Mouse (Mus musculus): ENCODE results near the gene Med20. TPM values are rescaled to one million over a fixed set of nuclear protein-coding genes. Genes with fewer than 3 reads are reported as not detected.
"Not testable (repeated sequence)": the region's sequence is repeated elsewhere in the genome, so short reads cannot be mapped to it uniquely, and the experiment has no call there.

The Med20 gene
- total RNA-seq, 2 experiments from 2014 or later: 15.8 to 17.8 TPM

DNA sequence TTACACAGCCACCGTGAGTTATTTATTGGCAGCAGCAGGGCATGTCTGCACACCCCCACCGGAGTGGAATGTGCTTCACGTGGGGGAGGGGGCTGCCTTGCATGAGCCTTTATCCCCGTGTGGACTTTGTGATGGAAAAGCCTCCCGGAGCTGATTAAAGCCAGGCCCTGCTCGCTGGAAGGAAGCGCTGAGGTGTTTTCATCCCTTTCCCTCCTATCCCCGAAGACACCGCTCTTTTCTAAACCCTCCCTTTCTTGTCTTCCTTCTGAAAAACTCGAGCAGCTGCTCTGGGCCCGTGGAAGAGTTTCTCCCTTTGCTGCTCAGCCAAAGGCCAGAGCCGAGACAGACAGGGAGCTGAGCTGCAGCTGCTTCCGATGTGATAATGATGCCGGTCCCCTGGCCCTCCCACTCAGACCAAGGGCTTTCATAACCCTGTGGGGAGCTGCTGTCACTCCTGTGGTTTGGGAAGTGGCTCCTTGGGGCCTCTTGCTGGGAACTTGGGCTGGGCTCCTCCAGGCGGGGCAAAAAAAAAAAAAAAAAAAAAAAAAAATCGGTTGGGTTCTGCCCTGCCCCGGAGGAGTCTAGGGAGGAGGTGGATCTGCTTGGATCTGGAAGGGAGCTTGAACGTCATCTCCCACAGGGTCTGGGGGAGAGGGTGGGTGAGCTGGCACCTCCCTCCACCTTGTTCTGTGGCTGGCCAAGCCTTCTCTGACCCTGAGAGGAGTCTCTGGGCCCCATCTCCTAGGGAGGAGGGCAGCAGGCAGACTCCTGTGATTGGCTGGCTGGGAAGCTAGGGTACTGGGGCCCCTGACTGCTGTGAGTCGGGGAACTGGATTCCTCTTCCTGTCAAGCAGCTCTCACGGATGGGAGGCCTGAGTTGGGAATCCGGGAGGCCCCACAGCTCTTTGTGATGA is 15.9 kb upstream of the Med20 start:
- DNase-seq: peak; percentile 59 to 64

GRCm38 (mm10) chr17:47596162-47596838 is 15.1 kb upstream of the Med20 start:
- DNase-seq: no peak
- intact Hi-C loops (cut with DNase I): loop anchor here (2.0 kb wide), 1 partner anchor 15 kb away; the partner anchor contains the start of genes Bysl, Gm20517 and Med20

More for the DNA sequence above, 15.9 kb upstream of the Med20 start:
- intact Hi-C loops (cut with DNase I): loop anchor here (2.0 kb wide), 1 partner anchor 15 kb away; the partner anchor contains the start of genes Bysl, Gm20517 and Med20

DNA sequence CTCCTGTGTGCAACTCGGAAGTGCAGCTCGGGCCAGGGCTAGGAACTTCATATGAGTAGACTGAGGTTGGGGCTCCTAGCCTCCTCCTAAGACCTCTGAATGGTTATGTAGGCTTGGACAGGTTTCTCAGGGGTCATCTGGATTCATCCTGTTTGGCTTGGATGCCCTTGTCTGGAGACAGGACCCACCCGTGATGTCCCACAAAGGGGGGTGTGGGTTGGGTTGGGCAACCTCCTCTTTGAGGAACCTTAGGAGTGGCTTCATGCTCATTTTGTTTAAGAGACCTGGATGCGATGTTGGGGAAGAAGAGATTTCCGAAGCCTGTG is 14.6 kb upstream of the Med20 start:
- peak in 1 of 2 experiments; percentile 26 for DNase-seq
- intact Hi-C loops (cut with DNase I): loop anchor here (2.0 kb wide), 1 partner anchor 14 kb away; the partner anchor contains the start of genes Bysl, Gm20517 and Med20

DNA sequence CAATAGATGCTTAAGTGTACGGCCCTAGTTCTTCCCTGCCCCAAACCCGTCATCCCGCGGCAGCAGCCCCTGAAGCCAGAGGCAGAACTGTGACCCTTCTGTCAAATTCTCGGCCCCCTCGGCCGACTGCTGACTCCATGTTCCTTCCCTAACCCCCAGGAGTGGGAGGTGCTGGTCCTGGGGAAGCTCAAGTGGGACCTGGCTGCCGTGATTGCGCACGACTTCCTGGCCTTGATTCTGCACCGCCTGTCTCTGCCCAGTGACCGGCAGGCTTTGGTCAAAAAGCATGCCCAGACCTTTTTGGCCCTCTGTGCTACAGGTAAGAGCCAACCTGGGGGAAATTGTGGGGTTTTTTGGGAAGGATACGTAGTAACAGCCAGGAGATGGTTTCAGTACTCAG is 14.1 kb upstream of the Med20 start:
- peak in 1 of 2 experiments; percentile 19 for DNase-seq
- intact Hi-C loops (cut with DNase I): loop anchor here (2.0 kb wide), 1 partner anchor 14 kb away; the partner anchor contains the start of genes Bysl, Gm20517 and Med20

DNA sequence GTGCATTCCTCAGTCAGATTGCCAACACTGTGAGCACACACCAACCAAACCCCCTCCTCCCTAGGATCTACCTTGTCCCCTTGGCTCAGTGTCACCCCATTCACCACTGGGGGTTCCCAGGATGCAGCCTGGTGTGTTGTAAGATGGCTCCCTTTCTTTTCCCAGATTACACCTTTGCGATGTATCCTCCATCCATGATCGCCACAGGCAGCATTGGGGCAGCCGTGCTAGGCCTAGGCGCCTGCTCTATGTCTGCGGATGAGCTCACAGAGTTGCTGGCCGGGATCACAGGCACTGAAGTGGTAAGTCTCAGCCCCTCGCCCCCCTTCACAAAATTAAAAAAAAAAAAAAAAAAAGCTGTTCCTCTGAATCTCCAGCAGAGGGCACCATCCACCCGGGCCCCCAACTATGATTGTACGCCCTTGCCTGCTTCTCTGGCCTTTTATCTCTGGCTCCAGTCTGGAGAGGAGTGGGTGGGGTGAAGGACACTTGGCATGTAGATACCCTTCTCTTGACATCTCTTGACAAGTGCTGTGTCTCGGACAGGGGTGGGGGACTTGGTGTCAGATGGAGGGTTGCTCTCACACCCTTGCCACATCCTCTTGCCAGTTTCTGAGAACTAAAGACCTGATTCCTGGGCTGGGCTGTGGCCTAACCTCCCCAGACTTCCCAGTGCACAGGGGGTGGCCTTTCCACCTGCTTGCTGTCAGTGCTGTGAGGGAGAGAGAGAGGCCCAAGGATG is 13.4 kb upstream of the Med20 start:
- intact Hi-C loops (cut with DNase I): loop anchor here (2.0 kb wide), 1 partner anchor 13 kb away; the partner anchor contains the start of genes Bysl, Gm20517 and Med20

GRCm38 (mm10) chr17:47598580-47599304 is 12.6 kb upstream of the Med20 start:
- peak in 1 of 2 experiments; percentile 13 for DNase-seq
- intact Hi-C loops (cut with DNase I): not testable (repeated sequence)

More for the DNA sequence above, 13.4 kb upstream of the Med20 start:
- DNase-seq: peak in 1 of 2 experiments; percentile 42

DNA sequence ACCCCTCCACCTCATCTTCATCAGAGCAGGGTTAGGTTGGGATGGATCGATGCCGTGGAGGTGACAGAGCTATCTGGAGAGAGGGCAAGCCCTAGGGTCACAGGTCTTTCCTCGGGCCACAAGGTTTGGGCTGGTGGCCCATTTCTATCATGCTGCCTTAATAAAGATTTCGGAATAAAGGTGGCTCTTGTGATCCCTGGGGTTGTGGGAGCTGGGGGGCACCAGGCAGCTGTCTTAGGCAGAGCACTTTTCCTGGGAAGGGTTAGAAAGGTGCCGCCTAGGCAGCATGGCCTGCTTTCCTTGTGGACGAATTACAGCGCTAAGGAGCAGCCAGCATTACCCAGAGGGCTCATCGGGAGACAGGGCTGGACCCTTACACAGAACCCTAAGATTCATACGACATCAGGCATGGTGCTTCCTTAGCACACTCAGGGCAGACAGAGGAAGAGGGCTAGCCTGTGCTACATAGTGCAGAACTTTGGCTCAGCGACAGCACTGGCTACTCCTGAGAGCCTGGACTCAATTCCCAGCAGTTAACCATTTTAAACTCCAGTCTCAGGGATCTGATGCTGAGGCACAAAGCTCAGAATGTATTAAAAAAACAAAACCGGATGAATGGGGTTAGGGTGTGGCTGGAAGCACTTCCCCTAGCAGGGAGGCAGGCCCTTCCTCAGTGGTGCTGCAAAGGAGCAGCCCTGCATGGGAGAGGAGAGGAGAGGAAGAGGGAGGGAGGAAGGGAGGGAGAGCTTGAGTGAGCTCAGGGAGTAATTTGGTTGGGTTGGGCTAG is 11.7 kb upstream of the Med20 start:
- peak in 1 of 2 experiments; percentile 27 for DNase-seq
- intact Hi-C loops (cut with DNase I): no loop called here

DNA sequence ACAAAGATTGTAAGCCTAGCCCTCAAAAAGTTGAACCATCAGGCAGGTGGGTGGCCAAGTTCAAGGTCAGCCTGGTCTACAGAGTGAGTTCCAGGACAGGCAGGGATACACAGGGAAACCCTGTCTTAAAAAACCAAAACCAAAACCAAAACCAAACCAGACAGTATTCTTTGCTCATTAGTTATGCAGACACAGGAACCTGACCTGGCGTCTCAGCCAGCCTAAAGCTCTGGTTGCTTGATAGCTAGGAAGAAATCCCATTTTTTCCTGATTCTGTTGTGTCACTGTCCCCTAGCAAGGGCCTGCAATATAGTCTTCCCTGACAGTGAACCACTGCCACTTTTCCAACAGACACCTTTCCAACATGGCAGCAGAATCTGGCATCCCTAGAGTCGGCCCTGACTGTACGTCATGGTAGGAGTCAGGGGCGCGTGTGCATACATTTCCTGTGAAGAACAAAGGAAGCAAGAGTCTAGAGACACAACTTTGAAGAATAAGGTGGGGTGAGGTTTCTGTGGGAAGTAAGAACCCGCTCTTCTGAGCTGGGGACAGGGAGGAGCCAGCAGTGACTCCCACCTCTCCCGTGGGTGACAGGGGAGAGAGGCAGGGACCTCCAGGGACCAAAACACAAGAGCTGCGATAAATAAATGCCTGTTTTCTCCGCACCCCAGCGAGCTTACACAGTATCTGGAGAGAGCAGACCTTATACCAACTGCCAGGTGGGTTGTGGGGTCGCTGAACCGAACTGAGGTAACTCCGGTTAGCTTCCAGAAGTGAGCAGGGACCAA is 10.6 kb upstream of the Med20 start:
- DNase-seq: no peak
- intact Hi-C loops (cut with DNase I): no loop called here

DNA sequence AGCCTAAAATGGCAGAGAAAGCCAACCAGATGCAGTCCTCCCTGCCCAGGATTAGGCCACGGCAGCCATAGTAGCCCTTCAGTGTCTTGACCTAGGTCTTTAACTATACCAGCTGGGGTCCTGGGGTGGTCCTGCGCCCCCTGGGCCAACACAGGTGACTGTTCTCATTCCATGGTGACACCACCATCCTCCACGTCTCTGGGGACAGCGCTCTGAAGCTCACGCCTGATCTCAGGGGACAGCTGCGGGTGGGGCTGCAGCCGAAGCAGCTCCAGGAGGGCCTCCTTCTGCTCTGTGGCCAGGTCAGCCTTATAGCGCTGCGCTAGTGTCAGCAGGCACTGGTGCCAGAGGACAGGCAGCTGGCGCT is 10.0 kb upstream of the Med20 start:
- intact Hi-C loops (cut with DNase I): no loop called here
- no peak for DNase-seq

DNA sequence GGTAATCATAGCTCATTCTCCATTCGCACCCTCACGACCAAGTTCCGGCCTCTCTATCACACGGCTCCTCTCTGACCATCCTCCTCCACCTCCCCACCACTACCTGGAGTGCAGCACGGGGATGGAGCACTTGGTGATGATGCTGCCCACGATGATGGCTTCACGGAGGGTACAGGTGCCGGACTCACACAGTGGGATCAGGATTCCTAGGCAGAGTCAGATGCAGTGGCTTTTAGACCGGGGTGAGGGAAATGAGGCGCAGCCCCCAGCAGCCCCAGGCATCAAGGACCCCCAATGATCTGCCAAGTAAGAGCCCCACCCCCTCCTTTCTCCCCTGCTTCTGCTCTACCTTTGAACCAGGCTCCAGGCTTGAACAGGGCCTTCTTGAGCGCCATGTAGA is 9.1 kb upstream of the Med20 start:
- no peak for DNase-seq
- intact Hi-C loops (cut with DNase I): no loop called here

DNA sequence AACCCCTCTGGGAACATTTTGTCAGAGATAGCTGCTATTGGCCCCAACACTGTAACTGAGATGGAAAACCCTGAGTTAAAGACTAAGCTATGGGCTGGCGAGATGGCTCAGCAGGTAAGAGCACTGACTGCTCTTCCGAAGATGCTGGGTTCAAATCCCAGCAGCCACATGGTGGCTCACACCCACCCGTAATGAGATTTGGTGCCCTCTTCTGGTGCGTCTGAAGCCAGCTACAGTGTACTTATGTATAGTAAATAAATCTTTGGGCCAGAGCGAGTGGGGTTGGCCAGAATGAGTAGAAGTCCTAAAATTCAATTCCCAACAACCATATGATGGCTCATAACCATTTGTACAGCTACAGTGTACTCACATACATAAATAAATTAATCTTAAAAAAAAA is 5.2 kb upstream of the Med20 start:
- DNase-seq: no peak

DNA sequence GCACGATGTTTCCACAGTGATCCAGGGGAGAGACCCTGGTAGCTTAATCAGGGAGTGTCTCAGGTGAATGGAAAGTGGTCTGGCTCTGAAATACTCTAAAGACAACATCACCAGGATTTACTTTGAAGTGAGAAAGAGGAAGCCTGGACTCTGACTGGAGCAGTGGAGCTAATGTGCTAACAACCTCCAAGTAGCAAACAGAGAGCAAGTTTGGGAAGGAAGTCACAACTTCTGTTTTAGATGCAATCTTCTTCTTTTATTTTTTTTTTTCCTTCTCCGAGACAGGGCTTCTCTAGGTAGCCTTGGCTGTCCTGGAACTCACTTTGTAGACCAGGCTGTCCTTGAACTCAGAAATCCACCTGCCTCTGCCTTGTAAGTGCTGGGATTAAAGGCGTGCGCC is 2.2 kb upstream of the Med20 start:
- intact Hi-C loops (cut with DNase I): no loop called here

More for the DNA sequence above, 5.2 kb upstream of the Med20 start:
- intact Hi-C loops (cut with DNase I): no loop called here

DNA sequence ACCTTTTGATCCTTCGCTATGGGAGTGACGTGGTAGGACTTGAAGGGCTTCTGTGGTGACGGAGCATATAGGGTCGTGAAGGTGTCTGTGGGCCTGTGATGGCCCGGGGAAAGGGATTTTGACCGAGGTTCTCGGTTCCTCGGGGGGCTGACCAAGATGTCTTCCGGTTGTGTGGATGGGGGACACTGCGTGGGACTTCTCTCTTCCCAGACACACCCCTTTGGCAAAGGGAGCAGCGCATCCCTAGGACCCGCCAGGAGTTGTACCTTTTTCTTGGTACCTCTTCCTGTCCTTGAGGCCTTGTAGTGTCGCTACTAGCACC is 240 bp downstream of the Med20 start:
- DNase-seq: no peak
- intact Hi-C loops (cut with DNase I): loop anchor here (1.0 to 2.0 kb wide), 4 partner anchors 15 to 243 kb away; partner anchors contain the start of gene Mrps10

More for the DNA sequence above, 2.2 kb upstream of the Med20 start:
- DNase-seq: no peak

GRCm38 (mm10) chr17:47614018-47614417 is 2.6 kb downstream of the Med20 start:
- intact Hi-C loops (cut with DNase I): no loop called here
- DNase-seq: peak; percentile 21 to 54

GRCm38 (mm10) chr17:47616119-47616518 is 4.7 kb downstream of the Med20 start:
- intact Hi-C loops (cut with DNase I): no loop called here

GRCm38 (mm10) chr17:47616652-47617051 is 5.3 kb downstream of the Med20 start:
- intact Hi-C loops (cut with DNase I): no loop called here
- DNase-seq: no peak

More at GRCm38 (mm10) chr17:47616119-47616518, 4.7 kb downstream of the Med20 start:
- DNase-seq: no peak

DNA sequence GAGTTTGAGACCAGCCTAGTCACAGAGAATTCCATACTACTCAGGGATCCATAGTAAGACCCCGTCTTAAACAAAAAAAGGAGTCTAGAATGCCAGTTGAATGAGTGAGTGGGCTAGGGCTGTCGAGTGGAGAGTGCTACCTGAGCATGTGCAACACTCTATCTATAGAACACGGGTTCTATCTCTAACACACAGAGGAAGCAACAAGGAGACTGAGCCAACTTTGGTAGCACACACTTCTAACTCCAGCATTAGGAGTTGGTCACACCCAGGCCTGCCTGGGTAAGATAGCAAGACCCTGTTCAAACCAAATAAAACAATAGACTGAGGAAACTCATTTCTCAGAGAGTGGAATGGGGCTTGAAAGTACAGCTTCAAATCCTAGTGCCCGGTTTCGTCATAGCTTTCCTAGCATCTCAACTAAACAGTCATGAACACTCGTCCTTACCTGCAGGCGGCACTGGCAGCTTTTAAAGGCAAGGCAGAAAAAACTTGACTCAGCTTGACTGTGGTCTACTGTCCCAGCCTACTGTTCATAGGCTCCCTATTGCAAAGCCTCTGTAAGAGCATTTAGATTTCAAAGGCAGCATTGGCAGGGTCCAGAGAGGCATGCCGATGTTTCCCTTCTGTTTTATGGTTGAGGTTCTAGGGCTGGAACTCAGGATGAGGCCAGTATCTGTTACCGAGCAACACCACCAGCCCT is 6.4 kb downstream of the Med20 start:
- intact Hi-C loops (cut with DNase I): no loop called here
- no peak for DNase-seq

Measured in heart, postnatal 36 days (tissue).